Mouse (Mus musculus): ENCODE measurements around the gene Tspoap1. TPM values are rescaled to one million over a fixed set of nuclear protein-coding genes. Genes with fewer than 3 reads are reported as not detected.
A peak's percentile ranks its signal among the peaks of the same experiment; 100 is the strongest.

Tspoap1 gene
- polyA plus RNA-seq, 1 experiment from 2014 or later, result 1.2 TPM

DNA sequence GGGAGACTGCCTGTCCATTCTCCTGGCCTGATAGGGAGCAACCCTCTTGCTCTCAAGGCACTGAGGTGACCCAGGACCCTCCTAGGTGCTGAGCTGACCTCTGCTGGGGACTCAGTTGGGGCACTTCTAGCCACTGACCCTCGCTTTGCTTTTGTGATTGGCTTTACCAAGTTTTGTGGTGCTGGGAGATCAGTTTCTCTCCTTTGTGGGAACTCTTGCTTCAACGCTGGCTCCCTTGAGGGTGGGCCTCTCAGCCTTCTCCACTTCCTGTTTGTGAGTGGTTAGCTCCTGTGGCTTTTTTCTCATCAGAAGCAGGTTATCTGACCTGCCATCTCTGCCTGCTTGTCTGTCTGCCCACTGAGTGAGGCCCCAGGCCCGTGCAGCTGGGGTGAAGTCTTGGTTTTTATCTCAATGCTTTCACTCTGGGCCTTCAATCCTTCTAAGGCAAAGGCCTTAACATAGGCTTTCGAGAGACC lies 8.8 kb upstream of the Tspoap1 start:
- H3K36me3 ChIP-seq (replicated peaks; ENCODE audit: insufficient read depth, low read length), result no peaks in the 10 kb centered on the region; the same call in 1 of the 2 replicates
- no peaks in the 10 kb centered on the region for H3K27me3 ChIP-seq (ENCODE audit: insufficient read depth, low read length)
- DNase-seq (peak; percentile 63), ATAC-seq (no peak)
- peak overlapping the region; percentile 76 for H3K9ac ChIP-seq (replicated peaks)
- peak overlapping the region; percentile 99 for H3K27ac ChIP-seq (ENCODE audit: low read depth)
- TF ChIP-seq CTCF (IDR thresholded peaks at IDR 0.05; ENCODE audit: low read depth), result no peak
- peak; percentile 72; the same call in 1 of the 2 replicates for TF ChIP-seq EP300 (IDR thresholded peaks at IDR 0.05; ENCODE audit: low read depth)
- H3K4me3 ChIP-seq (ENCODE audit: low read depth, low read length), result peak overlapping the region; percentile 45
- peaks cover 62% of the 10 kb centered on the region for H3K4me1 ChIP-seq (ENCODE audit: insufficient read depth)
- H3K9me3 ChIP-seq (ENCODE audit: low read length), result no peaks in the 10 kb centered on the region
- 21% methylated on average over 4 of the region's 4 CpGs for WGBS (ENCODE audit: insufficient replicate concordance)
- H3K4me2 ChIP-seq (ENCODE audit: low read depth, low read length), result peak overlapping the region; percentile 77

- TF ChIP-seq EP300 (IDR thresholded peaks at IDR 0.05; ENCODE audit: low read depth), result no peak
- TF ChIP-seq CTCF (IDR thresholded peaks at IDR 0.05; ENCODE audit: low read depth), result no peak
- ATAC-seq, result no peak
- H3K27me3 ChIP-seq (ENCODE audit: insufficient read depth, low read length), result no peaks in the 10 kb centered on the region
- peak overlapping the region; percentile 76 for H3K9ac ChIP-seq (replicated peaks)
- no peak for DNase-seq
- H3K4me1 ChIP-seq (ENCODE audit: insufficient read depth), result peaks cover 60% of the 10 kb centered on the region
- H3K4me3 ChIP-seq (ENCODE audit: low read depth, low read length), result peak overlapping the region; percentile 15
- peaks cover 7% of the 10 kb centered on the region for H3K36me3 ChIP-seq (replicated peaks; ENCODE audit: insufficient read depth, low read length)
- no peaks in the 10 kb centered on the region for H3K9me3 ChIP-seq (ENCODE audit: low read length)
- H3K27ac ChIP-seq (ENCODE audit: low read depth), result peak overlapping the region; percentile 99
- H3K4me2 ChIP-seq (ENCODE audit: low read depth, low read length), result peak overlapping the region; percentile 77
- 57% methylated on average over 1 of the region's 1 CpGs for WGBS (ENCODE audit: insufficient replicate concordance)
These were observed 8.0 kb upstream of the Tspoap1 start for GRCm38 (mm10) chr11:87752307-87752706.

DNA sequence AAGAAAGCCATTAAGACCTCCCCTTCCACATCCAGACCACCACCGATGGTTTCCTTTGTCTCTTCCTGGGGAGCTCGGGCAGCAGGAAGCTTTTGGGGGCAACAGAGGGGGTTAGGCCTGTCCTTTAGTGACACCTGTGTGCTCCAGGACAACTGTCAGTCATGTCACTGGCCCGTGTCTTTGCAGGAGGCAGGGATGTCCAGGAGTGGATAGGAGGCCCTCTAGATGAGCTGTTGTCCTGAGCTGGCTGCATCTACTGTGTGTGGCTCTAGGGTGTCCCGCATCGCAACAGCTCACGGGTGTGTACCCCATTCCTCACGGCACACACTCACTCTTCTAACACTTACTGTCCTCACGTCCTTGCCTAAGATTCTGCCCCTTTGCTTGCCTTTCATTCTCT lies 7.1 kb upstream of the Tspoap1 start:
- H3K4me2 ChIP-seq (ENCODE audit: low read depth, low read length), result peak overlapping the region; percentile 68

DNA sequence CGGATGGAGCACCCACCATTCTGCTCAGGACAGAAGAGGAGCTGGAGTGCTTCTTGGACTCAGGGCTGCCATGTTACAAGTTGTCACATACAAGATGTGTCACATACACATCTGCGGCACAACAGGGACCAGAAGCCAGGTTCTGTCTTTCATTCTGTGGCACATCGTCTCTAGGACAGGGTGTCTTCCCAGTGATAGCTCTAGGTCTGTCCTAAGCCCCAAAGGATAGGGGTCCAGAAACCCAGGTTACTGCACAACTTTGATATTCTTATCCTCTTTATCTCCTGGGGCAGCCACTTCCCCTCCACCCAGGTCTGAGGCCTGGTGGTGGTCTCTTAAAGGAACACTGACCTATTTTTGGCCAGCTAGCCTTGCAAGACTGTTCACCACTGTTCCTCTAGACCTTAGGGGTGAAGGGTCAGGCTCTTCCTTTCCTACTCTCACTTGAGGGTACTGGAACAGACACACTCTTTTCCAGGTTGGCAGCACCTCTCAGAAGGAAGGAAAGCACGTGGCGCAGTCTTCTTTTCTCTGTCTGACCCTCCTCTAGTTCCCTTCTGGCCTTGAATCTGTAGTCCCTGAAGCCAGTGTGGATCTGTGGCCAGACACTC lies 6.3 kb upstream of the Tspoap1 start:
- H3K4me1 ChIP-seq (ENCODE audit: insufficient read depth), result peaks cover 49% of the 10 kb centered on the region
- peak overlapping the region; percentile 68 for H3K4me2 ChIP-seq (ENCODE audit: low read depth, low read length)
- H3K4me3 ChIP-seq (ENCODE audit: low read depth, low read length), result peak overlapping the region; percentile 92

More for the DNA sequence above, 7.1 kb upstream of the Tspoap1 start:
- Histone ChIP-seq H3K9me3 (ENCODE audit: low read length) (no peaks in the 10 kb centered on the region), H3K27me3 (ENCODE audit: insufficient read depth, low read length) (no peaks in the 10 kb centered on the region), H3K9ac (replicated peaks) (peak overlapping the region; percentile 94; the same call in 1 of the 2 replicates), H3K4me3 (ENCODE audit: low read depth, low read length) (0 out of 2 replicates have a peak overlapping the region, but pooled peaks have one; percentile 92), H3K36me3 (replicated peaks; ENCODE audit: insufficient read depth, low read length) (peaks cover 12% of the 10 kb centered on the region), H3K27ac (ENCODE audit: low read depth) (peak overlapping the region; percentile 99), H3K4me1 (ENCODE audit: insufficient read depth) (peaks cover 53% of the 10 kb centered on the region)
- TF ChIP-seq EP300 (IDR thresholded peaks at IDR 0.05; ENCODE audit: low read depth) (no peak), CTCF (IDR thresholded peaks at IDR 0.05; ENCODE audit: low read depth) (no peak)
- DNase-seq, result no peak
- 52% methylated on average over 8 of the region's 8 CpGs for WGBS (ENCODE audit: insufficient replicate concordance)
- no peak for ATAC-seq

GRCm38 (mm10) chr11:87754603-87755002 lies 5.7 kb upstream of the Tspoap1 start:
- WGBS (ENCODE audit: insufficient replicate concordance), result 23% methylated on average over 5 of the region's 5 CpGs
- H3K9ac ChIP-seq (replicated peaks), result peak overlapping the region; percentile 94
- peaks cover 46% of the 10 kb centered on the region for H3K4me1 ChIP-seq (ENCODE audit: insufficient read depth)
- ATAC-seq, result no peak
- H3K9me3 ChIP-seq (ENCODE audit: low read length), result no peaks in the 10 kb centered on the region
- peak overlapping the region; percentile 68 for H3K4me2 ChIP-seq (ENCODE audit: low read depth, low read length)
- TF ChIP-seq CTCF (IDR thresholded peaks at IDR 0.05; ENCODE audit: low read depth), result no peak
- TF ChIP-seq EP300 (IDR thresholded peaks at IDR 0.05; ENCODE audit: low read depth), result peak; percentile 65; the same call in 1 of the 2 replicates
- peak; percentile 65 for DNase-seq
- H3K27ac ChIP-seq (ENCODE audit: low read depth), result peak overlapping the region; percentile 99
- H3K27me3 ChIP-seq (ENCODE audit: insufficient read depth, low read length), result no peaks in the 10 kb centered on the region
- H3K4me3 ChIP-seq (ENCODE audit: low read depth, low read length), result peak overlapping the region; percentile 92
- H3K36me3 ChIP-seq (replicated peaks; ENCODE audit: insufficient read depth, low read length), result peaks cover 13% of the 10 kb centered on the region

More for the DNA sequence above, 6.3 kb upstream of the Tspoap1 start:
- no peak for TF ChIP-seq EP300 (IDR thresholded peaks at IDR 0.05; ENCODE audit: low read depth)
- no peak for TF ChIP-seq CTCF (IDR thresholded peaks at IDR 0.05; ENCODE audit: low read depth)
- Histone ChIP-seq H3K9ac (replicated peaks) (peak overlapping the region; percentile 94), H3K27ac (ENCODE audit: low read depth) (peak overlapping the region; percentile 99), H3K27me3 (ENCODE audit: insufficient read depth, low read length) (no peaks in the 10 kb centered on the region), H3K9me3 (ENCODE audit: low read length) (no peaks in the 10 kb centered on the region), H3K36me3 (replicated peaks; ENCODE audit: insufficient read depth, low read length) (peaks cover 13% of the 10 kb centered on the region)
- 42% methylated on average over 5 of the region's 5 CpGs for WGBS (ENCODE audit: insufficient replicate concordance)
- ATAC-seq, result no peak
- DNase-seq, result no peak

- WGBS (ENCODE audit: insufficient replicate concordance), result 27% methylated on average over 16 of the region's 17 CpGs
- H3K27ac ChIP-seq (ENCODE audit: low read depth), result peak overlapping the region; percentile 99
- H3K27me3 ChIP-seq (ENCODE audit: insufficient read depth, low read length), result peaks cover 4% of the 10 kb centered on the region; the same call in 1 of the 2 replicates
- H3K4me1 ChIP-seq (ENCODE audit: insufficient read depth), result peaks cover 45% of the 10 kb centered on the region
- no peaks in the 10 kb centered on the region for H3K9me3 ChIP-seq (ENCODE audit: low read length)
- peak overlapping the region; percentile 94 for H3K9ac ChIP-seq (replicated peaks)
- TF ChIP-seq EP300 (IDR thresholded peaks at IDR 0.05; ENCODE audit: low read depth), result peak; percentile 79; the same call in 1 of the 2 replicates
- no peak for TF ChIP-seq CTCF (IDR thresholded peaks at IDR 0.05; ENCODE audit: low read depth)
- peaks cover 13% of the 10 kb centered on the region for H3K36me3 ChIP-seq (replicated peaks; ENCODE audit: insufficient read depth, low read length)
- H3K4me3 ChIP-seq (ENCODE audit: low read depth, low read length), result peak overlapping the region; percentile 92
- DNase-seq, result peak; percentile 92
- peak; percentile 74 for ATAC-seq
- H3K4me2 ChIP-seq (ENCODE audit: low read depth, low read length), result peak overlapping the region; percentile 68
These were observed 4.9 kb upstream of the Tspoap1 start for GRCm38 (mm10) chr11:87755360-87756017.

Measured in liver, postnatal 0 days (tissue).